Mouse (Mus musculus) heart, postnatal 10 days (tissue): ENCODE results near the gene Zfp637. TPM values are rescaled to one million over a fixed set of nuclear protein-coding genes. Genes with fewer than 3 reads are reported as not detected.
A peak's percentile ranks its signal among the peaks of the same experiment; 100 is the strongest.
"Not testable (repeated sequence)": the region's sequence is repeated elsewhere in the genome, so short reads cannot be mapped to it uniquely, and the experiment has no call there.

Source experiments
- DNase-seq, 2 experiments: peaks; one replicate each; pipeline ENCODE4 v3.0.0; 2021
- intact Hi-C: fragments of 180-260 bp; cut with DNase I; formaldehyde crosslinking; loops from one replicate; pipeline ENCODE4 v1.15.1; 2025
- total RNA-seq, 2 experiments: library from RNA; stranded (reverse); gene quantifications; 2 replicates each; pipeline ENCODE4 v1.2.3; 2021

Gene Zfp637
- total RNA-seq = 10 to 100 TPM; 33.0 to 45.2 TPM

- intact Hi-C loops = loop anchor here (5.0 to 10.0 kb wide), 3 partner anchors 36 to 254 kb away; no protein-coding TSS in a partner anchor
These were observed at the start of gene Zfp637 for GRCm38 (mm10) chr6:117840686-117841510. Zfp637 (plus strand) TSS chr6:117841180.

GRCm38 (mm10) chr6:117795251-117795650, 45.7 kb upstream of the Zfp637 start:
- intact Hi-C loops = no loop called here
- no peak for DNase-seq

More at GRCm38 (mm10) chr6:117840686-117841510, at the start of gene Zfp637:
- DNase-seq = peak; percentile 94 to 95

GRCm38 (mm10) chr6:117800824-117801223, 40.2 kb upstream of the Zfp637 start:
- intact Hi-C loops = no loop called here
- DNase-seq = no peak

- intact Hi-C loops = no loop called here
- no peak for DNase-seq
These were observed 39.2 kb upstream of the Zfp637 start for GRCm38 (mm10) chr6:117801801-117802200.

- DNase-seq = peak; percentile 39 to 45
- intact Hi-C loops = no loop called here
These were observed 33.2 kb upstream of the Zfp637 start for GRCm38 (mm10) chr6:117807756-117808155.

GRCm38 (mm10) chr6:117809816-117810215, 31.2 kb upstream of the Zfp637 start:
- DNase-seq = no peak
- intact Hi-C loops = no loop called here

GRCm38 (mm10) chr6:117810717-117811116, 30.3 kb upstream of the Zfp637 start:
- no peak for DNase-seq
- intact Hi-C loops = no loop called here

- intact Hi-C loops = no loop called here
- no peak for DNase-seq
These were observed 29.7 kb upstream of the Zfp637 start for GRCm38 (mm10) chr6:117811256-117811655.

GRCm38 (mm10) chr6:117814681-117815080, 26.3 kb upstream of the Zfp637 start:
- DNase-seq = no peak
- intact Hi-C loops = no loop called here

GRCm38 (mm10) chr6:117817108-117817541, 23.9 kb upstream of the Zfp637 start:
- DNase-seq = no peak
- intact Hi-C loops = no loop called here

GRCm38 (mm10) chr6:117820327-117820726, 20.7 kb upstream of the Zfp637 start:
- intact Hi-C loops = no loop called here
- no peak for DNase-seq

GRCm38 (mm10) chr6:117825369-117825768, 15.6 kb upstream of the Zfp637 start:
- peak; percentile 76 to 88 for DNase-seq
- intact Hi-C loops = loop anchor here (1.0 to 5.0 kb wide), 6 partner anchors 67 to 1171 kb away; no protein-coding TSS in a partner anchor

GRCm38 (mm10) chr6:117828273-117828672, 12.7 kb upstream of the Zfp637 start:
- intact Hi-C loops = loop anchor here (5.0 kb wide), 3 partner anchors 151 to 1061 kb away; no protein-coding TSS in a partner anchor
- DNase-seq = peak; percentile 64 to 84

- intact Hi-C loops = loop anchor here (5.0 to 10.0 kb wide), 3 partner anchors 36 to 253 kb away; no protein-coding TSS in a partner anchor
- DNase-seq = no peak
These were observed 553 bp downstream of the Zfp637 start for GRCm38 (mm10) chr6:117841511-117841955.

- DNase-seq = no peak
- intact Hi-C loops = loop anchor here (5.0 to 10.0 kb wide), 3 partner anchors 33 to 250 kb away; no protein-coding TSS in a partner anchor
These were observed 3.6 kb downstream of the Zfp637 start for GRCm38 (mm10) chr6:117844597-117844996.

- DNase-seq = not testable (repeated sequence)
- intact Hi-C loops = loop anchor here (10.0 kb wide), 1 partner anchor 248 kb away; no protein-coding TSS in a partner anchor
These were observed 5.7 kb downstream of the Zfp637 start for GRCm38 (mm10) chr6:117846671-117847070.

- intact Hi-C loops = loop anchor here (10.0 kb wide), 1 partner anchor 247 kb away; no protein-coding TSS in a partner anchor
These were observed 6.8 kb downstream of the Zfp637 start for GRCm38 (mm10) chr6:117847772-117848171.

GRCm38 (mm10) chr6:117848577-117848976, 7.6 kb downstream of the Zfp637 start:
- no peak for DNase-seq
- intact Hi-C loops = loop anchor here (10.0 kb wide), 1 partner anchor 246 kb away; no protein-coding TSS in a partner anchor

More at GRCm38 (mm10) chr6:117847772-117848171, 6.8 kb downstream of the Zfp637 start:
- DNase-seq = no peak

- no peak for DNase-seq
- intact Hi-C loops = no loop called here
These were observed 10.8 kb downstream of the Zfp637 start for GRCm38 (mm10) chr6:117851747-117852146.

GRCm38 (mm10) chr6:117857990-117858389, 17.0 kb downstream of the Zfp637 start:
- intact Hi-C loops = loop anchor here (5.0 kb wide), 1 partner anchor 64 kb away; no protein-coding TSS in a partner anchor
- DNase-seq = no peak

GRCm38 (mm10) chr6:117861848-117862247, 20.9 kb downstream of the Zfp637 start, which contains the start of gene Zfp239:
Zfp239 (plus strand) TSS chr6:117862100.
- intact Hi-C loops = no loop called here
- no peak for DNase-seq
